Mouse (Mus musculus): ENCODE data around the gene Gli1. TPM values are rescaled to one million over a fixed set of nuclear protein-coding genes. Genes with fewer than 3 reads are reported as not detected.
A peak's percentile ranks its signal among the peaks of the same experiment; 100 is the strongest.

Gli1 gene
- polyA plus RNA-seq, 1 experiment from 2014 or later, result 16.5 TPM

DNA sequence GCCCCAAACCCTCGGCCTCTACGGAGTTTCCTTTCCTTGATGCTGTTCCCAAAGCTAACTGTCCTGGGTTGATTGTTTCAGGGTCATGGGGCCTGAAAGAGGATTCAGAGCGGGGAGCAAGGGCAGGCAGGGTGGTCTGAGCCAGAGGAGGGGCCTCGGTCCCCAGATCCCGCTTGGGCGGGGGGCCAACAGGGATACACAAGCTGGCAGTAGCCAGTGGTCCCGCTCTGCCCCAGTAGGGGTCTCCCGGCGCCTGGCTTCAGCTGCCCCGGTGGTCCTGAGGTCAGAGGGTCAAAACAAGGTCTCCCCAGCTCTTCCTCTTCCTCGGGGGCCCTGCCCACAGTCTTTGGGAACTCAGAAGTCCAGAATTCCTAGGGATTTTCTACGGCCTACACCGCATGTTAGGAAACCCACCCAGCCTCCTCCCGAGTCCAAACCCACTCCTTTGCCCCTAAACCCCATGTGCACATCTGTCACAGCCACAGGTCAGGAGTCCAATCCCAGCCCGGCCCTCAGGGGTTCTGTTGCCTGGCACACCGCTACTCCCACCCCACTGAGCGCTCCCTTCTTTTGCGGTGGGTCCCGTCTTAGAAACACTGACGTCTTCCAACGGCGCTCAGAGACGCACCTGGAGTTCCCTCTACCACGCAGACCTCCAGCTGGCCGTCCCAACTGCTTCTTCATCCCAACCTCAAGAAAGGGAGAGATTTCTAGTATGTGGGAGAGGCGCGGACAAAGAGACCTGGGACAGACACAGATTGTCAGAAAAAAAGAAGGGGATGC lies 1.0 kb downstream of the Gli1 start:
- Histone ChIP-seq H3K9ac (peak overlapping the region; percentile 63), H3K27ac (peak overlapping the region; percentile 87), H3K27me3 (no peaks in the 10 kb centered on the region), H3K4me2 (replicated peaks) (peak overlapping the region; percentile 75), H3K4me1 (peaks cover 29% of the 10 kb centered on the region), H3K4me3 (peak overlapping the region; percentile 57), H3K9me3 (no peaks in the 10 kb centered on the region), H3K36me3 (peaks cover 23% of the 10 kb centered on the region)
- no peak for ATAC-seq (ENCODE audit: low FRiP score, low read depth)
- WGBS, result 1% methylated on average over 27 of the region's 27 CpGs

DNA sequence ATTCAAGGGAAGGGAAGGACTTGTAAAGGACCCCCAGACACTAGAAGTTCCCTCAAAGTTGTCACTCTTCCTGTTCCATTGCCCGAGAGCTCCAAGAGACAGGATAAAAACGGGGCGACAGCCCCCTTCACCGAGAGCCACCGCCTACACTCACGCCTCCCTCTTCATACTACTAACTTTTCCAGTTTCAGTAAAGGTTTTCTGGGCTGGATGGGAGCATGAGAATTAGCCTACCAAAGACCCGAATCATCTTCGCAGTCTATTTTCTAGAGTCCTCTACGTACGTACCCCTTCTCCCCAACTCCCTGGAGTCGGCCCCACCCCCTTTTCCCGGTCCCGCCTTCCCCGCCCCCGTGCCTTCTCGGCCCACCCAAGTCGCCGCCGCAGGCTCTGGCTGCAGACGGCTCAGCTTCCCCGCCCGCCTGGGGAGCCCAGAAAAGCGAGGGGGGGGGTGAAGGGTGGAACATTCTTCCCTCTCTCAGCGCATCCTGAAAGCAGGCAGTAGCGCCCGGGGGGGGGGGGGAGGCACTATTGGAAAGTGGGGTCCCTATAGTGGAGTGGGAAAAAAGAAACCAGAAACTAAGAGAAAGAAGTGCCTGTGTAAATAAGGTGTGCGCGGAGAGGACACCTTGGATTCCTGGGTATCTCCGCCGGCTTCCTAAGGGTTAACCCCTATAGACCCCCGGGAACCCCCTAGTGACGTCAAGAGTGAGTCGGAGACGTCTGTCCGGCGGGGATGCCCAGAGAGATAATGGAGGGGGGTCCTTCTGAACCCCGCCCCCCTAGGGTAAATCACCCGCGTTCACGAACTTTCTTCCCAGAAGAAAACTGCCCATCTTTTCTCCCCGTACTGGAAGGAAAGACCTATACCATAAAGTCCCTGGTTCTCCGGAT lies 1.8 kb downstream of the Gli1 start:
- no peaks in the 10 kb centered on the region for H3K27me3 ChIP-seq
- WGBS, result under 1% methylated on average over 41 of the region's 42 CpGs
- peak; percentile 39 for ATAC-seq (ENCODE audit: low FRiP score, low read depth)

DNA sequence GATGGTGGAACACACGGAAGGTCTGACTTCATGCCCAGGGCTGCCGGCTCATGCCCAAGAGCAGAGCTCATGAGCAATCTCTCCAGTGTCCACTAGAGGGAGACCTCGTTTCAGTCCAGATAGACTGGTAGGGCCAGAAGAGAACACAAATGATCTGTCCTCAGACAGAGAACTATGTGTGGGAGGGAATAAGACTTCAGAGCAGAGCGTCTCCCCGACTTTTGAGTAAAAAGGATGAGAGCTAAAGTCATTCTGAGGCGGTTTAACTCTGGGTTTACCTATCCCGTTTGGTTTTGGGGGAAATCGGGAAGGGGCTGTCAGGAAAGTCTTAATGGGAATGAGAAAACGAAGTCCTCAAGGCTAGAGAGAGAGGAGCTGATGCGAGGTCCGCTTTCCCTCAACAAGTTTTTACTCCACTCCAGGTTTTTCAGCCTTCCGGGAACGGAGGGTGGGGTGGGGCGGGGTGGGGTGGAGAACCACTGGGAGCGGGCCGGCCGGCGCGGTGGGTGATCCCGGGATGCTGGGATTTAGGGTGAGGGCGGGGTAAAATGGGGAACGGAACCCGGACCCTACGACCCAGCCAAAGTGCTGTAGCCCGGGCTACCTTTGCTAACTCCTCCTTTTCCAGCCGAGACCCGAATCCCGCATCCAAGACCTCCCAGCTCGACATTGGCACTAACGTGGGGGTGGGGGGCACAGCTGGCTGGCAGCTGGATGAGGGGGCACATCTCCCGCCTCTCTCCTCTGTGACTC lies 2.7 kb downstream of the Gli1 start:
- peak; percentile 63 for ATAC-seq (ENCODE audit: low FRiP score, low read depth)

More for the DNA sequence above, 1.8 kb downstream of the Gli1 start:
- Histone ChIP-seq H3K4me2 (replicated peaks) (peak overlapping the region; percentile 75), H3K4me3 (peak overlapping the region; percentile 57), H3K4me1 (peaks cover 29% of the 10 kb centered on the region), H3K27ac (peak overlapping the region; percentile 87), H3K36me3 (peaks cover 23% of the 10 kb centered on the region), H3K9me3 (no peaks in the 10 kb centered on the region), H3K9ac (peak overlapping the region; percentile 63)

DNA sequence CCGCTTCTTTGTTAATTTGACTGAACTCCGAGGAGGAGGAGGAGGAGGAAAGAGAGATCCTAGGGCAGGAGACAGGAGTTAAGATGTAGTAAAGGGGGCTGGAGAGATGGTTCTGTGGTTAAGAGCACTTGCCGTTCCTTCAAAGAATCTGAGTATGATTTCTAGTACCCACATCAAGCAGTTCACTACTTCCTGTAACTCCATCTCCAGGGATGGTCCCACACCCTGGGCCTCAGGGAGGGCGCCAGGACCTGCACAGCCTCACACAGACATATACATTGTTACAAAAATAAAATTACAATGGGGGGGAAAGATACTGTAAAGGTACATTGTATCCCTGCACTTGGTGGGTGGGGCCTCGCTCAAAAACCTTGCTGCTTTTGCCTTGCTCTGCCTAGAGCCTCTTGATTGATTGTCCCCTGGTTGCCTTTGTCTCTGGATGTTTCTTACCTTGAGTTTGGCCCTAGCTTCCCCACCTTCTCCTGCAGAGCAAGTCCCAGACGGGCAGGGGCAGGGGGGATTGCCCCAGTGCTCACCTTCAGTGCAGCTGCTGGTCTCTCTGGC lies 4.2 kb downstream of the Gli1 start:
- no peak overlapping the region for H3K4me2 ChIP-seq (replicated peaks)
- no peaks in the 10 kb centered on the region for H3K27me3 ChIP-seq
- peaks cover 44% of the 10 kb centered on the region for H3K36me3 ChIP-seq

More for the DNA sequence above, 2.7 kb downstream of the Gli1 start:
- Histone ChIP-seq H3K27me3 (no peaks in the 10 kb centered on the region), H3K9ac (peak overlapping the region; percentile 63), H3K36me3 (peaks cover 31% of the 10 kb centered on the region), H3K4me2 (replicated peaks) (peak overlapping the region; percentile 75), H3K9me3 (no peaks in the 10 kb centered on the region), H3K4me1 (peaks cover 29% of the 10 kb centered on the region), H3K27ac (peak overlapping the region; percentile 87), H3K4me3 (peak overlapping the region; percentile 57)
- under 1% methylated on average over 31 of the region's 31 CpGs for WGBS

DNA sequence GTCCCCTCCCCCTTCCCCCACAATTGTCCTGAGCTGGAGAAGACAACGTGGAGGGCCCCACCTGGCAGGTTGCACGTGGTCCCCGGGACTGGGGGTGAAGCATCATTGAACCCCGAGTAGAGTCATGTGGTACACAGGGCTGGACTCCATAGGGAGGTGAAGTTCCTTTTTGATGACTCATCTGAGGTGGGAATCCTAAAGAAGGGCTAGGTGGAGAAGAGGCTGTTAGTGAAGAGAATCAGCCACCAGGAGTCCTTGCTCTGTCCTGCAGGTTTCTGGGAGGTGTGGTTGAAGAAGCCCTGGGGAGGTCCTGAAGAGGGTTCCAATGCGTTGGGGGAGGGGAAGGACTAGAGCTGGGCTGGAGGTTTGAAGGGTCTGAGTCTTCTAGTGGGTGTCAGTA lies 4.8 kb downstream of the Gli1 start:
- no peaks in the 10 kb centered on the region for H3K27me3 ChIP-seq
- no peak overlapping the region for H3K4me2 ChIP-seq (replicated peaks)
- H3K4me1 ChIP-seq, result peaks cover 25% of the 10 kb centered on the region
- peaks cover 51% of the 10 kb centered on the region for H3K36me3 ChIP-seq
- H3K9me3 ChIP-seq, result no peaks in the 10 kb centered on the region
- WGBS, result 70% methylated on average over 5 of the region's 5 CpGs
- ATAC-seq (ENCODE audit: low FRiP score, low read depth), result no peak
- H3K4me3 ChIP-seq, result no peak overlapping the region
- no peak overlapping the region for H3K27ac ChIP-seq
- no peak overlapping the region for H3K9ac ChIP-seq

More for the DNA sequence above, 4.2 kb downstream of the Gli1 start:
- Histone ChIP-seq H3K4me3 (no peak overlapping the region), H3K4me1 (peaks cover 29% of the 10 kb centered on the region), H3K9ac (no peak overlapping the region), H3K27ac (no peak overlapping the region), H3K9me3 (no peaks in the 10 kb centered on the region)
- no peak for ATAC-seq (ENCODE audit: low FRiP score, low read depth)
- WGBS, result 78% methylated on average over 6 of the region's 6 CpGs

DNA sequence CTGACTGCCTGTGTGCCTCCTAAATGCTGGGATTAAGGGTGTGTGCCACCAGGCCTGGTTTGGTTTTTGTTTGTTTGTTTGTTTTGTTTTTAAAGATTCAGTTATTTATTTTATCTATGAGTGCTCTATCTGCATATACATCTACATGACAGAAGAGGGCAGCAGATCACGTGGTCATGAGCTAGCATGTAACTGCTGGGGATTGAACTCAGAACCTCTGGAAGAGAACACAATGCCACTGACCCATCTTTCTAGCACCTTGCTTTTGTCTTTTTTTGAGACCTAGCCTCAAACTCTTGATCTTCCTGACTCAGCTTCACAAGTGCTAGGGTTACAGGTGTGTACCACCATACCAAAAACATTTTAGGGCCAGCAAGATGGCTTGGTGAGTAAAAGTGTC lies 6.5 kb downstream of the Gli1 start:
- Histone ChIP-seq H3K9ac (no peak overlapping the region), H3K4me1 (peaks cover 13% of the 10 kb centered on the region), H3K27me3 (0 out of 2 replicates have a peak, but pooled peaks cover 5% of the 10 kb centered on the region), H3K4me3 (no peak overlapping the region), H3K9me3 (no peaks in the 10 kb centered on the region), H3K4me2 (replicated peaks) (no peak overlapping the region), H3K36me3 (peaks cover 68% of the 10 kb centered on the region), H3K27ac (no peak overlapping the region)
- 76% methylated on average over 1 of the region's 1 CpGs for WGBS
- ATAC-seq (ENCODE audit: low FRiP score, low read depth), result no peak

DNA sequence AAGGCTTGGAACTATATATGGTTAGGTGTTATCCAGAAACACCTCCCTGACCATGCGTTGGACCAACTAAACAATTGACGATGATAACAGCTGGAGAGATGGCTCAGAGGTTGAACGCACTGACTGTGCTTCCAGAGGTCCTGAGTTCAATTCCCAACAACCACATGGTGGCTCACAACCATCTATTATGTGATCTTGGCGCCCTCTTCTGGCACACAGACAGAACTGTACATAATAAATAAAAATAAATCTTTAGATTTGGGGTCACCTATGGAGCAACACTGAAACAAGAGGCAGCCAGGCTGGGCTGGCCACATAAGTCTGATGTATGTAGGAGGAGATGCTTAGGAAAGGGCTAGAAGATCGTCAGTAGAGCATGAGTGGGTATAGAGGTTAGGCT lies 8.6 kb downstream of the Gli1 start:
- H3K36me3 ChIP-seq, result peaks cover 72% of the 10 kb centered on the region
- no peak overlapping the region for H3K9ac ChIP-seq
- no peak overlapping the region for H3K27ac ChIP-seq
- peaks cover 16% of the 10 kb centered on the region for H3K27me3 ChIP-seq
- no peaks in the 10 kb centered on the region for H3K9me3 ChIP-seq
- no peak for ATAC-seq (ENCODE audit: low FRiP score, low read depth)
- H3K4me1 ChIP-seq, result peaks cover 3% of the 10 kb centered on the region; the same call in 1 of the 2 replicates
- no peak overlapping the region for H3K4me3 ChIP-seq
- no peak overlapping the region for H3K4me2 ChIP-seq (replicated peaks)
- 75% methylated on average over 5 of the region's 5 CpGs for WGBS

DNA sequence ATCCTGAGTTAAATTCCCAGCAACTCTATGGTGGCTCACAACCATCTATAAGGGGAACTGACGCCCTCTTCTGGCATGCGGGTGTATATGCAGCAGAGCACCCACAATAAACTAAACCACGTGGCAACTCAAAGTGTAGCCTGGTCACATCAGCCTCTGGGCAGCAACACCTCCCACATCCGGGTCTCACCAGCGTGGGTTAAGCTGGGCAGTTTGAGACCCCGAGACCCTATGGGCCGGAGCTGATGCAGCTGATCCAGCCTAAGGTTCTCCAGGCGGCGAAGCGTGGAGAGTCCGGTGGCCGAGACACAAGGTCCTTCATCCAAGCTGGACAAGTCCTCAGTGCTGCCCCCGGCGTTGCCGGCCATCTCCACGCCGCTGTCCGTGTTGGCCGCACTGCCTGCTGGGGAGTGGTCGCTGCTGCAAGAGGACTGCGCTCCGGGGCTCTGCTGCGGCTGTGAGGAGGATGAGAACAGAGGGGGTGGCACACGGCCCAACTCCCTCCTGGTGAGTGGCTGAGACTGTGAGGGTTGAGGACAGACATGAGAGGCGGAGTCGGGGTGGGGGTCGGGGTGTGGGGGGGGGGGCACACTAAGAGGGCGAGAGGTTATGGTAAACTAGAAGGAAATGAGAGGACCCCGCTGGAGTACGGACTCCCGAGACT lies 9.4 kb downstream of the Gli1 start:
- H3K9ac ChIP-seq, result no peak overlapping the region
- ATAC-seq (ENCODE audit: low FRiP score, low read depth), result no peak
- 0 out of 2 replicates have a peak overlapping the region, but pooled peaks have one; percentile 16 for H3K4me2 ChIP-seq (replicated peaks)
- H3K27me3 ChIP-seq, result peaks cover 24% of the 10 kb centered on the region
- 43% methylated on average over 31 of the region's 31 CpGs for WGBS
- H3K4me3 ChIP-seq, result no peak overlapping the region
- no peaks in the 10 kb centered on the region for H3K9me3 ChIP-seq
- H3K4me1 ChIP-seq, result no peaks in the 10 kb centered on the region
- H3K36me3 ChIP-seq, result peaks cover 65% of the 10 kb centered on the region
- no peak overlapping the region for H3K27ac ChIP-seq

DNA sequence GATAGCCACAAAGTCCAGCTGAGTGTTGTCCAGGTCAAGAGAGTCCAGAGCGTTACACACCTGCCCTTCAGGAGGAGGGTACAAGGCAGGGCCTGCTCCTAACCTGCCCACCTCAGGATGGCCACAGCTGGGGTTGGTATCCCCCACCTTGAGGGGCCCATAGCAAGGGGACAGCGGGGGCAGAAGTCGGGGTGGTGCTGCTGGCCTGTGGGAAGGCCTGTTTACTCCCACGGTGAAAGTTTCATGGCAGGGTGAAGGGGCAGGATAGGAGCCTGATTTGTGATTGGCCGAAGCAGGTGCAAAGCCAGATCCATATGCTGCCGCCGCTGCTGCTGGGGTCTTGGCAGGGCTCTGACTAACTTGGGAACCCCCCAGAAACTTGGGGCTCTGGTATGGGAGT lies 11.6 kb downstream of the Gli1 start:
- Histone ChIP-seq H3K27me3 (peaks cover 45% of the 10 kb centered on the region), H3K4me1 (peaks cover 16% of the 10 kb centered on the region), H3K36me3 (peaks cover 48% of the 10 kb centered on the region), H3K4me2 (replicated peaks) (no peak overlapping the region), H3K9me3 (no peaks in the 10 kb centered on the region), H3K27ac (no peak overlapping the region), H3K9ac (no peak overlapping the region), H3K4me3 (no peak overlapping the region)
- WGBS, result 82% methylated on average over 7 of the region's 7 CpGs
- no peak for ATAC-seq (ENCODE audit: low FRiP score, low read depth)

DNA sequence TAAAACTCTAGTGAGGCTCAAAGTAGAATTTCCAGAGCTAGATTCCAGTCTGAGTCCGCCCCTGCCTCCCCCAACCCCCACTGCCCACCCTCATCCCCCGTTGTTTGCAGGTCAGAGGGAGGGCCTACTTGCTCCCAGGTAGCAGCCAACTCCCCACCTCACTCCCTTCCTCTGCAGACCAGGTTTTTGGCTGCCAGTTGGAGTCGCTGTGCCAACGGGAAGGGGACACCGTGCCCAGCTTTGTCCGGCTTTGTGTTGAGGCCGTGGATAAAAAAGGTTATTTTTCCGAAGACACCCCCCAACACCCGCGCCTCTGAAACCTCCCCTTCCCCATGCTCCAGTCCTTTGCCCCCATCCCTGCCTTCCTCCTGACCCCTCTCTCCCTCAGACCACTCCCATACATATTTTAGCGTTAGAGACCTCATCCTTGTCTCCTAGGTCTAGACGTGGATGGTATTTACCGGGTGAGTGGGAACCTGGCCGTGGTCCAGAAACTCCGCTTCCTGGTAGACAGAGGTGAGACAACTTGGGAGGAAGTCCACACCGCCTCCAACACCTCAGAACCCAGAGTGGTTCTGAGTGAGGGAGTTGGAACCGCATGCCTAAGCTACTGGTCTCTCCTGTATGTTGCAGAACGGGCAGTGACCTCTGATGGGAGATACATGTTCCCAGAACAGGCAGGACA lies 14.2 kb downstream of the Gli1 start:
- no peaks in the 10 kb centered on the region for H3K9me3 ChIP-seq
- peak overlapping the region; percentile 56; the same call in 1 of the 2 replicates for H3K4me3 ChIP-seq
- peak overlapping the region; percentile 96; the same call in 1 of the 2 replicates for H3K4me2 ChIP-seq (replicated peaks)
- H3K9ac ChIP-seq, result no peak overlapping the region
- peaks cover 16% of the 10 kb centered on the region for H3K4me1 ChIP-seq
- WGBS, result 47% methylated on average over 18 of the region's 18 CpGs
- H3K27me3 ChIP-seq, result peaks cover 59% of the 10 kb centered on the region
- peaks cover 27% of the 10 kb centered on the region for H3K36me3 ChIP-seq
- ATAC-seq (ENCODE audit: low FRiP score, low read depth), result no peak
- no peak overlapping the region for H3K27ac ChIP-seq

Data from limb, embryonic 13.5 days (tissue).